Mouse (Mus musculus): ENCODE measurements at regions not wholly inside any gene's neighbourhood (a gene's known extent, or its start where the extent isn't known, plus 50 kb on each side); places are given as distances from the start of the nearest gene placed in this dataset.

DNA sequence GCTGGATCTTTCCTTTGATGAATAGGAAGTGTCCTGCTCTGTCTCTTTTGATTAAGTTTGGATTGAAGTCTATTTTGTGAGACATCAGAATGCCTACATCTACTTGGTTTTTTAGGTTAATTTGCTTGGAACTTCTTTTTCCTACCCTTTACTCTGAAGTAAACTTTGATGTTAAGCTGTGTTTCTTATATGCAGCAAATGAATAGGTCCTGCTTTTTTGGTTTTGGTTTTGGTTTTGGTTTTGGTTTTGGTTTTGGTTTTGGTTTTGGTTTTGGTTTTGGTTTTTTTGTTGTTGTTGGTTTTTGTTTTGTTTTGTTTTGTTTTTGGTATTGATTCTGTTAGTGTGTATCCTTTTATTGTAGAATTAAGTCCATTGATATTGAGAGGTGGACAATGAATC lies 894.1 kb upstream of the Gm7489 start:
- Histone ChIP-seq H3K4me2 (ENCODE audit: low read depth, low read length) (no peak overlapping the region), H3K9ac (ENCODE audit: low read length) (no peak overlapping the region), H3K27me3 (ENCODE audit: control insufficient read depth, insufficient read depth, low read depth, low read length) (no peaks in the 10 kb centered on the region), H3K9me3 (ENCODE audit: control insufficient read depth, low read length) (no peaks in the 10 kb centered on the region), H3K4me1 (replicated peaks; ENCODE audit: control insufficient read depth, insufficient read depth, low read length) (no peaks in the 10 kb centered on the region), H3K4me3 (ENCODE audit: low read length) (no peak overlapping the region), H3K36me3 (ENCODE audit: control insufficient read depth, insufficient read depth, low read length) (no peaks in the 10 kb centered on the region), H3K27ac (ENCODE audit: low read length) (no peak overlapping the region)
- ATAC-seq (ENCODE audit: low read depth): no peak

DNA sequence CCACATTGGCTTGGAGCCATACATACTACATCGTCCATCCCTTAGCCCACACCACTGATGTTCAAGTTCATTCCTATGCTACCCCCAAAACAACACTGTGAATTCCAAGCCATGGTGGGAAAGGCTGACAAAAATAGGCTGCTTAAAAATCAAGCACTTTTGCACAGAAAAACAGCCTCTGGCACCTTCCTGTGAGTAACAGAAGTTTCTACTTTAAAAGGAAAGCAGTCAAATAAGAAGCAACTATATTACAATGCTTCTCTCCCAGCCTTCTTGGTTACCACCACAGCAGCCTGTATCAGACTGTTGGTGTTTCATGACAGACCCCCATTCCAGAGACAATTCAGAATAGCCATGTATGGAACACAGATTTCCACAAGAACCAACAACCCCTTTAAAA lies 890.4 kb upstream of the Gm7489 start:
- Histone ChIP-seq H3K9me3 (ENCODE audit: control insufficient read depth, low read length) (no peaks in the 10 kb centered on the region), H3K27ac (ENCODE audit: low read length) (no peak overlapping the region), H3K4me3 (ENCODE audit: low read length) (no peak overlapping the region), H3K27me3 (ENCODE audit: control insufficient read depth, insufficient read depth, low read depth, low read length) (no peaks in the 10 kb centered on the region), H3K4me2 (ENCODE audit: low read depth, low read length) (no peak overlapping the region), H3K9ac (ENCODE audit: low read length) (no peak overlapping the region), H3K36me3 (ENCODE audit: control insufficient read depth, insufficient read depth, low read length) (no peaks in the 10 kb centered on the region), H3K4me1 (replicated peaks; ENCODE audit: control insufficient read depth, insufficient read depth, low read length) (peaks cover 3% of the 10 kb centered on the region; the same call in 1 of the 2 replicates)
- ATAC-seq (ENCODE audit: low read depth): no peak
- WGBS: 38% methylated on average over 1 of the region's 1 CpGs

DNA sequence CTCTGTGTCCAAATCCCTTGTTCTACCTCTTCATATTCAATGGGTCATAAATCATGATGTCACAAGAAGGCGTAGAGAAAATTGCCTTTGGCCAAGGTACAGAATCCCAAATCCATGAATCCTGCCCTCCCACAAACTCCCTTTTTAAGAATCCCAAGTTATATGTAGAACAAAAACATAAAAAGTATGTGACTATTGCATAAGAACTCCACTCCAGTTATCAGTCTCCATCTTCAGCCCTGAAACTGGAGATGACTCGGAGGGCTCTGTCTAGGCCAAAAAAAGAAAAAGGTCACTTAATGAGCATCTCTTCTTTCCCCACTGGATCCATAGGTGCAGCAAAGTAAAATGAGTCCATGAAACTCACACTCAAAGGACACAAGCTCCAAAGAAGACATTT lies 885.5 kb upstream of the Gm7489 start:
- H3K4me2 ChIP-seq (ENCODE audit: low read depth, low read length): no peak overlapping the region
- no peak overlapping the region for H3K9ac ChIP-seq (ENCODE audit: low read length)
- H3K27ac ChIP-seq (ENCODE audit: low read length): no peak overlapping the region
- H3K27me3 ChIP-seq (ENCODE audit: control insufficient read depth, insufficient read depth, low read depth, low read length): no peaks in the 10 kb centered on the region
- 85% methylated on average over 2 of the region's 2 CpGs for WGBS
- ATAC-seq (ENCODE audit: low read depth): no peak
- H3K4me3 ChIP-seq (ENCODE audit: low read length): no peak overlapping the region
- no peaks in the 10 kb centered on the region for H3K36me3 ChIP-seq (ENCODE audit: control insufficient read depth, insufficient read depth, low read length)
- H3K9me3 ChIP-seq (ENCODE audit: control insufficient read depth, low read length): no peaks in the 10 kb centered on the region
- H3K4me1 ChIP-seq (replicated peaks; ENCODE audit: control insufficient read depth, insufficient read depth, low read length): peaks cover 3% of the 10 kb centered on the region; the same call in 1 of the 2 replicates

DNA sequence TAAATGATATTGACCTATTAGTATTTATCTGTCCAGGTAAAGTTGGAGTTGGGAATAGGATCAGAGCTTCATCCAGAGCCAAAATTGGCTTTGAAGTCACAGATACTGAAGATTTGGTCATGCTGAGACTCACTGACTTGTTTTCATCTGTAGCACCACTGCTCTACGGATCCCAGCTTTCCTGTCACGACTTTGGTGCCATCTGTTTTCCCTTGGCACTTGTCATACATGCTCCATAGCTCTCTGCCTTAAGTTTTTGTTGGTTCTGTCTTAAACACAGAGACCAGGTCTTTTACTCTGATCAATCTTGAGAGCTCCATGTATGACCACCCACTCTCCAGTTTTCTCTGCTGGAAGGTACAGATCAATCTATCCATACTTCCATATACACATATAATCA lies 884.9 kb upstream of the Gm7489 start:
- Histone ChIP-seq H3K9ac (ENCODE audit: low read length) (no peak overlapping the region), H3K4me3 (ENCODE audit: low read length) (no peak overlapping the region), H3K4me2 (ENCODE audit: low read depth, low read length) (no peak overlapping the region), H3K27me3 (ENCODE audit: control insufficient read depth, insufficient read depth, low read depth, low read length) (no peaks in the 10 kb centered on the region), H3K4me1 (replicated peaks; ENCODE audit: control insufficient read depth, insufficient read depth, low read length) (peaks cover 3% of the 10 kb centered on the region; the same call in 1 of the 2 replicates), H3K27ac (ENCODE audit: low read length) (no peak overlapping the region), H3K9me3 (ENCODE audit: control insufficient read depth, low read length) (no peaks in the 10 kb centered on the region), H3K36me3 (ENCODE audit: control insufficient read depth, insufficient read depth, low read length) (no peaks in the 10 kb centered on the region)
- ATAC-seq (ENCODE audit: low read depth): no peak
- WGBS: 84% methylated on average over 2 of the region's 2 CpGs

- H3K4me2 ChIP-seq (ENCODE audit: low read depth, low read length): no peak overlapping the region
- no peaks in the 10 kb centered on the region for H3K36me3 ChIP-seq (ENCODE audit: control insufficient read depth, insufficient read depth, low read length)
- no peaks in the 10 kb centered on the region for H3K9me3 ChIP-seq (ENCODE audit: control insufficient read depth, low read length)
- H3K9ac ChIP-seq (ENCODE audit: low read length): no peak overlapping the region
- peaks cover 3% of the 10 kb centered on the region; the same call in 1 of the 2 replicates for H3K4me1 ChIP-seq (replicated peaks; ENCODE audit: control insufficient read depth, insufficient read depth, low read length)
- H3K27ac ChIP-seq (ENCODE audit: low read length): no peak overlapping the region
- no peak overlapping the region for H3K4me3 ChIP-seq (ENCODE audit: low read length)
- no peak for ATAC-seq (ENCODE audit: low read depth)
- WGBS: 79% methylated on average over 3 of the region's 3 CpGs
- H3K27me3 ChIP-seq (ENCODE audit: control insufficient read depth, insufficient read depth, low read depth, low read length): no peaks in the 10 kb centered on the region
Observed at GRCm38 (mm10) chr15:53001429-53001828, 883.3 kb upstream of the Gm7489 start.

DNA sequence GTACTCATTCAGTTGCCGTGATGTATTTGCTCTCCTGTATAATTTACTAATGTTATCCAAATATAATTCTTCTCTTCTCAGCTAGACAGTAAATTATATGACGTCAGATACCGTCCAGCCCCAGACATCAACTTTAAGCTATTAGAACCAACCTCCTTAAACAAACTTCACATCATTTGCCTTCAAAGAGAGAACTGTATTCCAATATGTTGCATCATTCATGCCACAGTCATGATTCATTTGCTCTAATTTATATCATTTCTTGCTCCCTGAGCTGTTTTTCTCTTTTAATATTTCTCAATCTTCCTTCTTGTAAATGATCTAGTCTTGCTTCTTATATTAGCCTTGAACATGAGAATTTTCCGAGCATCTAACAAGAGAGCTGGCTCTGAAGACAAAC lies 882.7 kb upstream of the Gm7489 start:
- H3K9me3 ChIP-seq (ENCODE audit: control insufficient read depth, low read length): no peaks in the 10 kb centered on the region
- no peak overlapping the region for H3K4me2 ChIP-seq (ENCODE audit: low read depth, low read length)
- H3K9ac ChIP-seq (ENCODE audit: low read length): no peak overlapping the region
- peaks cover under 1% of the 10 kb centered on the region for H3K4me1 ChIP-seq (replicated peaks; ENCODE audit: control insufficient read depth, insufficient read depth, low read length)
- H3K36me3 ChIP-seq (ENCODE audit: control insufficient read depth, insufficient read depth, low read length): no peaks in the 10 kb centered on the region
- no peak for ATAC-seq (ENCODE audit: low read depth)
- WGBS: 64% methylated on average over 4 of the region's 4 CpGs
- H3K27me3 ChIP-seq (ENCODE audit: control insufficient read depth, insufficient read depth, low read depth, low read length): no peaks in the 10 kb centered on the region
- no peak overlapping the region for H3K27ac ChIP-seq (ENCODE audit: low read length)
- no peak overlapping the region for H3K4me3 ChIP-seq (ENCODE audit: low read length)

GRCm38 (mm10) chr15:53004078-53004477 lies 880.6 kb upstream of the Gm7489 start:
- Histone ChIP-seq H3K9ac (ENCODE audit: low read length) (no peak overlapping the region), H3K4me2 (ENCODE audit: low read depth, low read length) (no peak overlapping the region), H3K9me3 (ENCODE audit: control insufficient read depth, low read length) (no peaks in the 10 kb centered on the region), H3K36me3 (ENCODE audit: control insufficient read depth, insufficient read depth, low read length) (no peaks in the 10 kb centered on the region), H3K27ac (ENCODE audit: low read length) (no peak overlapping the region), H3K4me3 (ENCODE audit: low read length) (no peak overlapping the region), H3K4me1 (replicated peaks; ENCODE audit: control insufficient read depth, insufficient read depth, low read length) (no peaks in the 10 kb centered on the region; the same call in 1 of the 2 replicates), H3K27me3 (ENCODE audit: control insufficient read depth, insufficient read depth, low read depth, low read length) (no peaks in the 10 kb centered on the region)
- no peak for ATAC-seq (ENCODE audit: low read depth)

- Histone ChIP-seq H3K36me3 (ENCODE audit: control insufficient read depth, insufficient read depth, low read length) (no peaks in the 10 kb centered on the region), H3K4me1 (replicated peaks; ENCODE audit: control insufficient read depth, insufficient read depth, low read length) (no peaks in the 10 kb centered on the region; the same call in 1 of the 2 replicates), H3K4me3 (ENCODE audit: low read length) (no peak overlapping the region), H3K9ac (ENCODE audit: low read length) (no peak overlapping the region), H3K9me3 (ENCODE audit: control insufficient read depth, low read length) (no peaks in the 10 kb centered on the region), H3K27ac (ENCODE audit: low read length) (no peak overlapping the region), H3K4me2 (ENCODE audit: low read depth, low read length) (no peak overlapping the region), H3K27me3 (ENCODE audit: control insufficient read depth, insufficient read depth, low read depth, low read length) (no peaks in the 10 kb centered on the region)
- WGBS: 34% methylated on average over 1 of the region's 1 CpGs
- peak; percentile 51; the same call in 1 of the 2 replicates for ATAC-seq (ENCODE audit: low read depth)
Observed at GRCm38 (mm10) chr15:53006844-53007243, 877.9 kb upstream of the Gm7489 start.

DNA sequence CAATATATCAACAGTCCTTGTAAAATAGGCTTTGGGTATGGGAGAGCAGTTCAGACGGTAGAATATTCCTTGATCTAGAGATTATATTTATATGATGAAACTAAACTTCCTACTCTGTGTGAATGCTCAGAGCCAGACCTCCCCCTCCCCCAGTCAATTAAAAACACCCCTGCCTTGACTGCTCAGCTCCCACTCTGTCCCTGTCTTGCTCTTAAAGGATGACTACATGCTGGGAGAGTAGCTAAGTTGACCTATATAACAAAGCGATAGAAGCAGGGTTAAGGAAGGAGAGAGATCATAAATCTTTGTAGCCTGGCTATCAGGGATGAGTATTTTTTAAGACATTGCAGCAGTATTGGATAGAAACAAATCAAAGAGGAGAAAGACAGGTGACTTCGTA lies 875.4 kb upstream of the Gm7489 start:
- Histone ChIP-seq H3K27me3 (ENCODE audit: control insufficient read depth, insufficient read depth, low read depth, low read length) (no peaks in the 10 kb centered on the region), H3K9ac (ENCODE audit: low read length) (no peak overlapping the region), H3K4me1 (replicated peaks; ENCODE audit: control insufficient read depth, insufficient read depth, low read length) (no peaks in the 10 kb centered on the region; the same call in 1 of the 2 replicates), H3K4me2 (ENCODE audit: low read depth, low read length) (no peak overlapping the region), H3K9me3 (ENCODE audit: control insufficient read depth, low read length) (no peaks in the 10 kb centered on the region), H3K27ac (ENCODE audit: low read length) (no peak overlapping the region), H3K4me3 (ENCODE audit: low read length) (no peak overlapping the region), H3K36me3 (ENCODE audit: control insufficient read depth, insufficient read depth, low read length) (no peaks in the 10 kb centered on the region)
- no peak for ATAC-seq (ENCODE audit: low read depth)
- 82% methylated on average over 3 of the region's 3 CpGs for whole genome bisulfite sequencing
